In the genomic region with DNA sequence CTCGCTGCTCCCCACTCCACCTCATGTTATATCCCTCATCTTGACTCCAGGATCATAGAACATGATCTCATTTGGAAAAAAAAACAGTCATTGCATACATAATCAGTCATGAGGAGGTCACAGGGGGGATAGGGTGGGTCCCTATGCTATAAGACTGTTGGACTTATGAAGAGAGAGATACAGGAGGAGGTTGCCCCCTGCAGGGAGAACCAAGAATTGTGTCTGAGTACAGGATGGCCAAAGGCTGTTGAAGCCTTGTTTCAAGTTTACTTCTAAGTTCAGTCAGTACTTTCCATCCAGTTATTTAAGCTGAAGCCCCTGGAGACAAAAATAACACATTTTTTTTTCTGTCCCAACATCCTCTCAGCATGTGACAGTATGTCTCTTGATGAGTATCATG, we compare ENCODE assay signal across 8 mouse cellular contexts.
DNase-seq lines count a peak whose midpoint lies in the region; ATAC-seq lines count a peak whose summit lies in the region.

No protein-coding gene starts in this region.

- no peak overlapping the region for H3K4me2 ChIP-seq in heart, embryonic 11.5 days

- H3K9me3 ChIP-seq in heart, embryonic 11.5 days (replicated peaks; ENCODE audit: control insufficient read depth, low read length), result no peaks in the 10 kb centered on the region

- H3K4me3 ChIP-seq in heart, embryonic 11.5 days (ENCODE audit: low read depth, low read length), result no peak overlapping the region

- DNase-seq in heart, adult 9 months (ENCODE audit: low spot score in 2 of 2), result peak; percentile 15 to 22
- peak; percentile 82 to 87 for DNase-seq in B cell, adult 2 months
- DNase-seq in adrenal gland, postnatal 10 days, result peak; percentile 62
- DNase-seq in left cerebral cortex, adult 18-20 months (ENCODE audit: low spot score in 2 of 2), result peak; percentile 57 to 69
- DNase-seq in retina, postnatal 1 day, result peak; percentile 51
- DNase-seq in adipocyte (ENCODE audit: low spot score), result no peak

- H3K36me3 ChIP-seq in heart, embryonic 11.5 days (ENCODE audit: control insufficient read depth, insufficient read depth, low read length), result no peaks in the 10 kb centered on the region

- no peaks in the 10 kb centered on the region; the same call in 1 of the 2 replicates for H3K4me1 ChIP-seq in heart, embryonic 11.5 days (ENCODE audit: control insufficient read depth, insufficient read depth, low read length)

- 79% methylated on average over 1 of the region's 1 CpGs for WGBS in heart, embryonic 11.5 days (ENCODE audit: insufficient replicate concordance)

- H3K27me3 ChIP-seq in heart, embryonic 11.5 days (ENCODE audit: control insufficient read depth, insufficient read depth, low read length), result no peaks in the 10 kb centered on the region

- no peak overlapping the region for H3K27ac ChIP-seq in heart, embryonic 11.5 days (ENCODE audit: low read depth, low read length)

- H3K9ac ChIP-seq in heart, embryonic 11.5 days (ENCODE audit: low read depth, low read length), result no peak overlapping the region

- ATAC-seq in heart, embryonic 11.5 days (replicated peaks; ENCODE audit: insufficient number of reproducible peaks, low FRiP score, low TSS enrichment), result no peak
- ATAC-seq in granulocyte monocyte progenitor cell, adult 5-6 weeks (replicated peaks; ENCODE audit: poor library complexity, severe bottlenecking), result peak; percentile 71
